Mouse (Mus musculus) C2C12 (cell line): ENCODE data around the gene Bcl11a.

Source experiments
- CTCF ChIP-seq: IDR thresholded peaks from one replicate; pipeline ENCODE4 v1.5.1; 2011; ENCODE audit not compliant: control insufficient read depth, insufficient read depth, insufficient read length
- MYOG ChIP-seq: IDR thresholded peaks from one replicate; pipeline ENCODE4 v1.6.1; 2011; ENCODE audit not compliant: control insufficient read depth, insufficient read length; ENCODE audit errors: extremely low read depth
- USF1 ChIP-seq: IDR thresholded peaks from one replicate; pipeline ENCODE4 v1.6.1; 2011; ENCODE audit warnings: low read depth, mild to moderate bottlenecking, control low read depth, moderate library complexity

DNA sequence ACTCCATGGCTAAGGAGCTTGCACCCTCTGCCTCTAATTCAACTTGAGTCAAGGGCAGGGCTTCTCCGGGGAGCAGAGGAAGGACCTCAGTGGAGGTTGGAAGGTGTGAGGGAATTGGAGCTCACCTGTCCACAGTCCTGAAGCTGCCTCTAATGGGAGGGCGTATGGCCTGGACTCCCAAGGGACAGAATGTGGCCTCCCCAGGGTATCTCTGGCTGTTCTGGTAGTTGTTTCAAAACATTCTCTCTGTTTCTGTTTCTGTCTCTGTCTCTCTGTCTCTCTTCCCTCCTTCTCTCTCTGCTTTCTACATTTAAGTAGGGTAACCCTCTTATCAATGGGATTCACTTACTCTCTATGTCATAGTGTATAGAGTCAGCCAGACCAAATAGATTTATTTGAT is 38.2 kb downstream of the Bcl11a start:
- TF ChIP-seq MYOG (no peak), CTCF (no peak), USF1 (no peak)
